Mouse (Mus musculus): ENCODE measurements around the gene Cdx4. TPM values are rescaled to one million over a fixed set of nuclear protein-coding genes. Genes with fewer than 3 reads are reported as not detected.

Gene Cdx4
- polyA plus RNA-seq, 1 experiment from 2014 or later: not detected

Other genes with a start within 250 kb of the Cdx4 start
- 2.6 and 2.7 TPM in 2 replicates for gene Nap1l2, start 134.8 kb upstream of the Cdx4 start, polyA plus RNA-seq (2015; fragmentation: Nextera tagmentation; extraction: Ambion mirVana)
- 3.8 TPM in 2 replicates for gene Chic1, start 35.1 kb downstream of the Cdx4 start, polyA plus RNA-seq (2015; fragmentation: Nextera tagmentation; extraction: Ambion mirVana)
- gene Tsx, start 93.1 kb downstream of the Cdx4 start, polyA plus RNA-seq (2015; fragmentation: Nextera tagmentation; extraction: Ambion mirVana): 0.56 and 0.61 TPM in 2 replicates
- gene Gm26992, start 100.6 kb downstream of the Cdx4 start, polyA plus RNA-seq (2015; fragmentation: Nextera tagmentation; extraction: Ambion mirVana): not detected in 2 replicates